8 mouse cellular contexts compared by ENCODE assay signal in genomic region chr7:65156514-65156911, GRCm38 (mm10). TPM values are rescaled to one million over a fixed set of nuclear protein-coding genes. Genes with fewer than 3 reads are reported as not detected.
DNase-seq lines count a peak whose midpoint lies in the region; ATAC-seq and TF ChIP-seq lines count a peak whose summit lies in the region.

Fam189a1 (minus strand) TSS chr7:65156570.

- peak within 1 kb of the TSS; percentile 37; the same call in 1 of the 2 replicates for H3K27ac ChIP-seq in forebrain, embryonic 16.5 days (ENCODE audit: low read length)
- no peak within 1 kb of the TSS for H3K27ac ChIP-seq in lung, embryonic 16.5 days (ENCODE audit: low read length)
- no peak within 1 kb of the TSS for H3K27ac ChIP-seq in stomach, embryonic 14.5 days (ENCODE audit: low read length)

- H3K9ac ChIP-seq in forebrain, embryonic 16.5 days (replicated peaks; ENCODE audit: low read depth, low read length): peak within 1 kb of the TSS; percentile 76
- H3K9ac ChIP-seq in lung, embryonic 16.5 days (ENCODE audit: low read length): peak within 1 kb of the TSS; percentile 64
- peak within 1 kb of the TSS; percentile 55 for H3K9ac ChIP-seq in stomach, embryonic 14.5 days (replicated peaks; ENCODE audit: low read depth, low read length)

- peak; percentile 92; the same call in 1 of the 2 replicates for ATAC-seq in forebrain, embryonic 16.5 days
- ATAC-seq in lung, embryonic 16.5 days (ENCODE audit: low read depth): peak; percentile 86
- ATAC-seq in stomach, embryonic 14.5 days (ENCODE audit: insufficient number of reproducible peaks, insufficient read depth, low FRiP score, low read depth): peak; percentile 51; the same call in 1 of the 2 replicates
- ATAC-seq in activated CD4-positive, CD25-positive, alpha-beta regulatory T cell, adult 4 months: no peak

- peak within 1 kb of the TSS; percentile 98 for H3K4me2 ChIP-seq in forebrain, embryonic 16.5 days (ENCODE audit: low read length)
- H3K4me2 ChIP-seq in lung, embryonic 16.5 days (ENCODE audit: low read depth, low read length): peak within 1 kb of the TSS; percentile 100
- peak within 1 kb of the TSS; percentile 99 for H3K4me2 ChIP-seq in stomach, embryonic 14.5 days (replicated peaks; ENCODE audit: low read depth, low read length)

- H3K27me3 ChIP-seq in forebrain, embryonic 16.5 days (replicated peaks; ENCODE audit: control insufficient read depth, insufficient read depth, low read length): peaks cover 26% of the 10 kb centered on the region
- peaks cover 44% of the 10 kb centered on the region for H3K27me3 ChIP-seq in lung, embryonic 16.5 days (ENCODE audit: control insufficient read depth, insufficient read depth, low read depth, low read length)
- peaks cover 24% of the 10 kb centered on the region; the same call in 1 of the 2 replicates for H3K27me3 ChIP-seq in stomach, embryonic 14.5 days (ENCODE audit: control insufficient read depth, insufficient read depth, low read length)

- H3K4me1 ChIP-seq in lung, adult 2 months (ENCODE audit: control insufficient read depth, insufficient read depth, low read length): 0 out of 2 replicates have a peak, but pooled peaks cover 2% of the 10 kb centered on the region
- peaks cover 8% of the 10 kb centered on the region for H3K4me1 ChIP-seq in forebrain, embryonic 16.5 days (replicated peaks; ENCODE audit: control insufficient read depth, insufficient read depth, low read length)
- 0 out of 2 replicates have a peak, but pooled peaks cover 4% of the 10 kb centered on the region for H3K4me1 ChIP-seq in lung, embryonic 16.5 days (replicated peaks; ENCODE audit: control insufficient read depth, insufficient read depth, low read length)
- H3K4me1 ChIP-seq in stomach, embryonic 14.5 days (ENCODE audit: control insufficient read depth, insufficient read depth, low read length): no peaks in the 10 kb centered on the region

- TF ChIP-seq CTCF in lung, adult 2 months (IDR thresholded peaks at IDR 0.05; ENCODE audit: insufficient read depth, low read length): no peak

- peak within 1 kb of the TSS; percentile 49 for H3K4me3 ChIP-seq in lung, adult 2 months (replicated peaks; ENCODE audit: extremely low read depth, low read depth, low read length)
- H3K4me3 ChIP-seq in forebrain, embryonic 16.5 days (replicated peaks; ENCODE audit: low read length): peak within 1 kb of the TSS; percentile 70
- H3K4me3 ChIP-seq in lung, embryonic 16.5 days (ENCODE audit: low read length): peak within 1 kb of the TSS; percentile 64
- peak within 1 kb of the TSS; percentile 66 for H3K4me3 ChIP-seq in stomach, embryonic 14.5 days (ENCODE audit: low read depth, low read length)

- TF ChIP-seq POLR2A in lung, adult 2 months (IDR thresholded peaks at IDR 0.05; ENCODE audit: borderline replicate concordance, extremely low read depth, low read depth, low read length): no peak

- no peaks in the 10 kb centered on the region for H3K9me3 ChIP-seq in forebrain, embryonic 16.5 days (ENCODE audit: control insufficient read depth, low read length)
- no peaks in the 10 kb centered on the region for H3K9me3 ChIP-seq in lung, embryonic 16.5 days (ENCODE audit: control insufficient read depth, low read length)
- no peaks in the 10 kb centered on the region for H3K9me3 ChIP-seq in stomach, embryonic 14.5 days (ENCODE audit: control insufficient read depth, low read depth, low read length)

- DNase-seq in lung, adult 2 months: no peak
- no peak for DNase-seq in lung, postnatal 25 days (ENCODE audit: low spot score)
- DNase-seq in cerebellum, adult 11-12 months: peak; percentile 39
- peak; percentile 31 to 54 for DNase-seq in kidney, postnatal 4 days

- 4% methylated on average over 49 of the region's 50 CpGs for WGBS in lung, adult 2 months
- WGBS in forebrain, embryonic 16.5 days: under 1% methylated on average over 31 of the region's 50 CpGs
- WGBS in lung, embryonic 16.5 days: under 1% methylated on average over 43 of the region's 50 CpGs
- WGBS in stomach, embryonic 14.5 days: under 1% methylated on average over 49 of the region's 50 CpGs

- H3K36me3 ChIP-seq in forebrain, embryonic 16.5 days (ENCODE audit: control insufficient read depth, insufficient read depth): no peaks in the 10 kb centered on the region
- no peaks in the 10 kb centered on the region for H3K36me3 ChIP-seq in lung, embryonic 16.5 days (ENCODE audit: control insufficient read depth, insufficient read depth, low read length)
- H3K36me3 ChIP-seq in stomach, embryonic 14.5 days (ENCODE audit: control insufficient read depth, insufficient read depth, low read length): no peaks in the 10 kb centered on the region

RNA-seq across cellular contexts. Expression of gene Fam189a1, which starts in this region (rescaled TPM):
- 1.8 and 2.8 TPM in 2 replicates for polyA plus RNA-seq in lung, adult 2 months (2012; rRNA removed)
- polyA plus RNA-seq in forebrain, embryonic 16.5 days (2015; fragmentation: Nextera tagmentation; extraction: Ambion mirVana): 3.3 and 5.7 TPM in 2 replicates
- 0.20 and 0.69 TPM in 2 replicates for polyA plus RNA-seq in lung, embryonic 16.5 days (2015; fragmentation: Nextera tagmentation; extraction: Ambion mirVana)
- polyA plus RNA-seq in stomach, embryonic 14.5 days (2014; fragmentation: Nextera tagmentation; extraction: Ambion mirVana): 0.54 and 0.80 TPM in 2 replicates
- not detected for polyA plus RNA-seq in activated CD4-positive, CD25-positive, alpha-beta regulatory T cell, adult 4 months (2017; shearing (Covaris generic))

Comparison
In these comparisons a context has a peak if more than half of its experiments do, and no peak if none do; other contexts are left out.
1. Peak in ATAC-seq, H3K4me3 ChIP-seq, H3K9ac ChIP-seq and H3K4me2 ChIP-seq in lung, embryonic 16.5 days; RNA of the gene not detected or under 1 TPM.
2. Peak in ATAC-seq, H3K4me3 ChIP-seq, H3K9ac ChIP-seq and H3K4me2 ChIP-seq in stomach, embryonic 14.5 days; RNA of the gene not detected or under 1 TPM.
3. DNase-seq: peak in cerebellum, adult 11-12 months (single experiment) and kidney, postnatal 4 days (2 of 2); none in lung, adult 2 months (single experiment) and lung, postnatal 25 days (single experiment).
4. Peak in every context shown above with its lines, with median percentiles within 50 percentile points of each other: H3K4me3 ChIP-seq, H3K4me2 ChIP-seq and H3K9ac ChIP-seq.